9 mouse cellular contexts compared by ENCODE assay signal in the genomic region with DNA sequence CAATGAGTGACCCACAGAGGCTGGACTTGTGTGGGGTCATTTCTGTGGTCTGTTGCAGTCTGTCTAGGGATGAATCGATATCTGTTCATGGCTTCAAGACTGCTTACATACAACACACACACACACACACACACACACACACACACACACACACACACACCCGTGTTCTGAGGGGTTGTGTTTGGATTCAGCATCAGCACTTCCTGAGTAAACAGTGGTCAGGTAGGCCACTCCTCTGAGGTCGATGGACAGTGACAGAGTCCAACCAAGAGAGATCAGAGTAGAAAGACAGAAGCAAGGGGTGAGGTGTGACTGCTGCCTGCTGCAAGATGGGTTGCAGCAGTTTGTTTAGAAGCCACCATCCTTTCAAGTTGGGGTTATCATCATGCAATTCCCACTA.
"Had no signal": no experiment of that assay in that cellular context is flagged by ENCODE, and none has a peak within 500 bp of the region (broad histone marks: within the 10 kb centered on the region; RNA-seq: fewer than 3 reads in every experiment).

No protein-coding gene starts in this region.

- H3K4me1 ChIP-seq: lung, embryonic 15.5 days; midbrain, embryonic 15.5 days had no signal

- H3K27ac ChIP-seq: hindbrain, postnatal 0 days; kidney, postnatal 0 days; limb, embryonic 15.5 days; lung, embryonic 15.5 days; midbrain, embryonic 15.5 days; neural tube, embryonic 12.5 days had no signal

- H3K9ac ChIP-seq: limb, embryonic 15.5 days; lung, embryonic 15.5 days; midbrain, embryonic 15.5 days; neural tube, embryonic 12.5 days had no signal

- H3K9me3 ChIP-seq: limb, embryonic 15.5 days; lung, embryonic 15.5 days; midbrain, embryonic 15.5 days; neural tube, embryonic 12.5 days had no signal

- H3K4me3 ChIP-seq: limb, embryonic 15.5 days; lung, embryonic 15.5 days; midbrain, embryonic 15.5 days; neural tube, embryonic 12.5 days had no signal

- H3K4me2 ChIP-seq: limb, embryonic 15.5 days; lung, embryonic 15.5 days; midbrain, embryonic 15.5 days; neural tube, embryonic 12.5 days had no signal

- ATAC-seq: hindbrain, postnatal 0 days; midbrain, embryonic 15.5 days had no signal

- DNase-seq: kidney, adult 11 months; kidney, adult 9 months; kidney, postnatal 36 days had no signal

- H3K27me3 ChIP-seq: limb, embryonic 15.5 days; lung, embryonic 15.5 days; midbrain, embryonic 15.5 days; neural tube, embryonic 12.5 days had no signal

- H3K36me3 ChIP-seq: limb, embryonic 15.5 days; lung, embryonic 15.5 days; midbrain, embryonic 15.5 days; neural tube, embryonic 12.5 days had no signal
